Mouse (Mus musculus) kidney, postnatal 0 days (tissue): ENCODE results near the gene Aldh1a3. TPM values are rescaled to one million over a fixed set of nuclear protein-coding genes. Genes with fewer than 3 reads are reported as not detected.
A peak's percentile ranks its signal among the peaks of the same experiment; 100 is the strongest.

ENCODE experiments used
- ATAC-seq: fragments of 200-750 bp; cut with Nextera tagmentation; replicated peaks from 2 replicates; pipeline ENCODE4 v1.8.0; 2017; ENCODE audit warnings: low read depth, moderate number of reproducible peaks, moderate TSS enrichment, moderate library complexity; ENCODE audit not compliant: low FRiP score
- DNase-seq: peaks from one replicate; pipeline ENCODE4 v3.0.0-alpha.2; 2016; ENCODE audit warnings: low spot score
- H3K27ac ChIP-seq: fragments of 300-500 bp; sonication (generic); 2 replicates; pipeline ENCODE4 v1.5.1; 2014; ENCODE audit warnings: mild to moderate bottlenecking
- H3K27me3 ChIP-seq: fragments of 300-500 bp; sonication (generic); 2 replicates; pipeline ENCODE4 v1.6.1; 2014; ENCODE audit warnings: low read length, mixed read lengths; ENCODE audit not compliant: insufficient read depth
- H3K36me3 ChIP-seq: fragments of 300-500 bp; sonication (generic); 2 replicates; pipeline ENCODE4 v1.6.1; 2014; ENCODE audit warnings: low read length, mixed read lengths; ENCODE audit not compliant: insufficient read depth
- H3K4me1 ChIP-seq: fragments of 300-500 bp; sonication (generic); replicated peaks from 2 replicates; pipeline ENCODE4 v1.6.1; 2014; ENCODE audit warnings: antibody characterized with exemption, low read length, mixed read lengths; ENCODE audit not compliant: insufficient read depth
- H3K4me2 ChIP-seq: fragments of 300-500 bp; sonication (generic); 2 replicates; pipeline ENCODE4 v1.6.1; 2014; ENCODE audit warnings: mild to moderate bottlenecking, low read length, moderate library complexity, mixed read lengths
- H3K4me3 ChIP-seq: fragments of 300-500 bp; sonication (generic); replicated peaks from 2 replicates; pipeline ENCODE4 v1.5.1; 2014; ENCODE audit warnings: low read depth, low read length
- H3K9ac ChIP-seq: fragments of 300-500 bp; sonication (generic); 2 replicates; pipeline ENCODE4 v1.6.1; 2014; ENCODE audit warnings: low read depth, low read length
- H3K9me3 ChIP-seq: fragments of 300-500 bp; sonication (generic); replicated peaks from 2 replicates; pipeline ENCODE4 v1.6.1; 2016; ENCODE audit warnings: low read length, inconsistent platforms, mixed read lengths
- CTCF ChIP-seq: IDR thresholded peaks from 2 replicates; pipeline ENCODE4 v1.5.1; 2016; ENCODE audit warnings: antibody characterized with exemption, low read depth, mild to moderate bottlenecking, moderate library complexity
- WGBS: fragments of 180-500 bp; shearing (Covaris S2); extraction: QIAGEN DNeasy Blood & Tissue Kit; methylation state at CpG from one replicate; pipeline ENCODE4 v1.1.7; 2014; 5-methylcytosine and 5-hydroxymethylcytosine counted together
- polyA plus RNA-seq: library from polyadenylated mRNA; unstranded; fragments of >200 nt; fragmentation: Nextera tagmentation; extraction: Ambion mirVana; gene quantifications from 2 replicates; pipeline ENCODE4 v1.2.1, GENCODE M21; 2015

Gene Aldh1a3
- polyA plus RNA-seq, 1 experiment from 2014 or later, result 47.0 TPM

- Histone ChIP-seq H3K4me3 (no peak overlapping the region), H3K9me3 (no peaks in the 10 kb centered on the region), H3K27me3 (no peaks in the 10 kb centered on the region), H3K4me2 (no peak overlapping the region), H3K36me3 (no peaks in the 10 kb centered on the region), H3K4me1 (no peaks in the 10 kb centered on the region), H3K27ac (peak overlapping the region; percentile 66; the same call in 1 of the 2 replicates), H3K9ac (no peak overlapping the region)
- no peak for ATAC-seq
- no peak for TF ChIP-seq CTCF
- WGBS, result 41% methylated on average over 13 of the region's 13 CpGs
- DNase-seq, result peak; percentile 46
Measured at GRCm38 (mm10) chr7:66405951-66406721, 21.2 kb downstream of the Aldh1a3 start.

GRCm38 (mm10) chr7:66405541-66405940 is 21.8 kb downstream of the Aldh1a3 start:
- H3K9me3 ChIP-seq, result no peaks in the 10 kb centered on the region
- H3K4me3 ChIP-seq, result no peak overlapping the region
- H3K9ac ChIP-seq, result no peak overlapping the region
- H3K4me1 ChIP-seq, result no peaks in the 10 kb centered on the region
- ATAC-seq (no peak), DNase-seq (peak; percentile 45)
- H3K4me2 ChIP-seq, result no peak overlapping the region
- no peaks in the 10 kb centered on the region for H3K27me3 ChIP-seq
- 38% methylated on average over 11 of the region's 11 CpGs for WGBS
- peak overlapping the region; percentile 66; the same call in 1 of the 2 replicates for H3K27ac ChIP-seq
- TF ChIP-seq CTCF, result no peak
- no peaks in the 10 kb centered on the region for H3K36me3 ChIP-seq

GRCm38 (mm10) chr7:66404802-66405201 is 22.5 kb downstream of the Aldh1a3 start:
- Histone ChIP-seq H3K4me2 (no peak overlapping the region), H3K9ac (no peak overlapping the region), H3K4me1 (no peaks in the 10 kb centered on the region), H3K27me3 (no peaks in the 10 kb centered on the region), H3K9me3 (no peaks in the 10 kb centered on the region), H3K4me3 (no peak overlapping the region), H3K27ac (no peak overlapping the region), H3K36me3 (no peaks in the 10 kb centered on the region)
- DNase-seq (no peak), ATAC-seq (no peak)
- WGBS, result 68% methylated on average over 4 of the region's 4 CpGs
- no peak for TF ChIP-seq CTCF

- no peak overlapping the region for H3K4me3 ChIP-seq
- no peak overlapping the region for H3K4me2 ChIP-seq
- no peaks in the 10 kb centered on the region for H3K36me3 ChIP-seq
- no peaks in the 10 kb centered on the region for H3K4me1 ChIP-seq
- no peak overlapping the region for H3K9ac ChIP-seq
- no peaks in the 10 kb centered on the region for H3K9me3 ChIP-seq
- DNase-seq, result peak; percentile 26
- 40% methylated on average over 10 of the region's 10 CpGs for WGBS
- no peak overlapping the region for H3K27ac ChIP-seq
- no peak for ATAC-seq
- no peak for TF ChIP-seq CTCF
- no peaks in the 10 kb centered on the region for H3K27me3 ChIP-seq
Measured at GRCm38 (mm10) chr7:66404141-66404540, 23.2 kb downstream of the Aldh1a3 start.

- no peak overlapping the region for H3K4me2 ChIP-seq
- H3K27ac ChIP-seq, result no peak overlapping the region
- H3K27me3 ChIP-seq, result no peaks in the 10 kb centered on the region
- no peaks in the 10 kb centered on the region for H3K4me1 ChIP-seq
- WGBS, result 87% methylated on average over 5 of the region's 5 CpGs
- H3K9ac ChIP-seq, result no peak overlapping the region
- H3K9me3 ChIP-seq, result no peaks in the 10 kb centered on the region
- no peak overlapping the region for H3K4me3 ChIP-seq
- H3K36me3 ChIP-seq, result no peaks in the 10 kb centered on the region
- TF ChIP-seq CTCF, result no peak
- no peak for ATAC-seq
- no peak for DNase-seq
Measured at GRCm38 (mm10) chr7:66402876-66403275, 24.4 kb downstream of the Aldh1a3 start.

GRCm38 (mm10) chr7:66401605-66402004 is 25.7 kb downstream of the Aldh1a3 start:
- no peaks in the 10 kb centered on the region for H3K4me1 ChIP-seq
- WGBS, result 57% methylated on average over 8 of the region's 8 CpGs
- DNase-seq, result no peak
- H3K4me2 ChIP-seq, result no peak overlapping the region
- no peak for TF ChIP-seq CTCF
- H3K4me3 ChIP-seq, result no peak overlapping the region
- H3K9me3 ChIP-seq, result no peaks in the 10 kb centered on the region
- H3K9ac ChIP-seq, result no peak overlapping the region
- no peak overlapping the region for H3K27ac ChIP-seq
- H3K36me3 ChIP-seq, result no peaks in the 10 kb centered on the region
- H3K27me3 ChIP-seq, result no peaks in the 10 kb centered on the region
- ATAC-seq, result no peak

- Histone ChIP-seq H3K27ac (no peak overlapping the region), H3K4me2 (no peak overlapping the region), H3K4me3 (no peak overlapping the region), H3K27me3 (no peaks in the 10 kb centered on the region), H3K9me3 (no peaks in the 10 kb centered on the region), H3K36me3 (no peaks in the 10 kb centered on the region), H3K9ac (no peak overlapping the region), H3K4me1 (no peaks in the 10 kb centered on the region)
- DNase-seq, result no peak
- 0 out of 2 replicates have a peak, but pooled peaks have one; percentile 36 for ATAC-seq
- WGBS, result 15% methylated on average over 3 of the region's 3 CpGs
- no peak for TF ChIP-seq CTCF
Measured at GRCm38 (mm10) chr7:66397288-66397687, 30.0 kb downstream of the Aldh1a3 start.
